Mouse (Mus musculus): ENCODE results near the gene Zfp791.
"Not testable (repeated sequence)": the region's sequence is repeated elsewhere in the genome, so short reads cannot be mapped to it uniquely, and the experiment has no call there.

The Zfp791 gene

GRCm38 (mm10) chr8:85122995-85123394, at the start of gene Zfp791:
TSS of gene Zfp791 (minus strand) at chr8:85123095.
- DNase-seq (ENCODE audit: low spot score in 2 of 2) = no peak

GRCm38 (mm10) chr8:85171291-85171690, 48.4 kb upstream of the Zfp791 start:
- peak; percentile 8 to 37 for DNase-seq (ENCODE audit: low spot score in 2 of 2)

- no peak for DNase-seq (ENCODE audit: low spot score in 2 of 2)
Observed at GRCm38 (mm10) chr8:85151624-85152023, 28.7 kb upstream of the Zfp791 start, which contains the start of gene Cks1brt. TSS of gene Cks1brt (plus strand) at chr8:85151924.

- no peak for DNase-seq (ENCODE audit: low spot score in 2 of 2)
Observed at GRCm38 (mm10) chr8:85142516-85142915, 19.6 kb upstream of the Zfp791 start.

- not testable (repeated sequence) for DNase-seq (ENCODE audit: low spot score in 2 of 2)
Observed at GRCm38 (mm10) chr8:85135690-85136089, 12.8 kb upstream of the Zfp791 start.

- DNase-seq (ENCODE audit: low spot score in 2 of 2) = no peak
Observed at GRCm38 (mm10) chr8:85132335-85132734, 9.4 kb upstream of the Zfp791 start.

GRCm38 (mm10) chr8:85123691-85124090, 796 bp upstream of the Zfp791 start:
- DNase-seq (ENCODE audit: low spot score in 2 of 2) = no peak

- DNase-seq (ENCODE audit: low spot score in 2 of 2) = not testable (repeated sequence)
Observed at GRCm38 (mm10) chr8:85120251-85120650, 2.6 kb downstream of the Zfp791 start.

GRCm38 (mm10) chr8:85119052-85119981, 3.6 kb downstream of the Zfp791 start:
- DNase-seq (ENCODE audit: low spot score in 2 of 2) = peak; percentile 73 to 75

GRCm38 (mm10) chr8:85116984-85117383, 5.9 kb downstream of the Zfp791 start:
- DNase-seq (ENCODE audit: low spot score in 2 of 2) = no peak

- DNase-seq (ENCODE audit: low spot score in 2 of 2) = no peak
Observed at GRCm38 (mm10) chr8:85115501-85115900, 7.4 kb downstream of the Zfp791 start.

GRCm38 (mm10) chr8:85113241-85113640, 9.7 kb downstream of the Zfp791 start:
- DNase-seq (ENCODE audit: low spot score in 2 of 2) = no peak

GRCm38 (mm10) chr8:85100076-85100665, 22.7 kb downstream of the Zfp791 start:
- DNase-seq (ENCODE audit: low spot score in 2 of 2) = no peak

GRCm38 (mm10) chr8:85096850-85097249, 26.0 kb downstream of the Zfp791 start:
- DNase-seq (ENCODE audit: low spot score in 2 of 2) = no peak

- no peak for DNase-seq (ENCODE audit: low spot score in 2 of 2)
Observed at GRCm38 (mm10) chr8:85096196-85096595, 26.7 kb downstream of the Zfp791 start.

- DNase-seq (ENCODE audit: low spot score in 2 of 2) = no peak
Observed at GRCm38 (mm10) chr8:85095566-85095965, 27.3 kb downstream of the Zfp791 start.

- no peak for DNase-seq (ENCODE audit: low spot score in 2 of 2)
Observed at GRCm38 (mm10) chr8:85095051-85095450, 27.8 kb downstream of the Zfp791 start.

GRCm38 (mm10) chr8:85091526-85092090, 31.3 kb downstream of the Zfp791 start:
- no peak for DNase-seq (ENCODE audit: low spot score in 2 of 2)

GRCm38 (mm10) chr8:85090856-85091255, 32.0 kb downstream of the Zfp791 start:
- no peak for DNase-seq (ENCODE audit: low spot score in 2 of 2)

- DNase-seq (ENCODE audit: low spot score in 2 of 2) = no peak
Observed at GRCm38 (mm10) chr8:85088771-85089170, 34.1 kb downstream of the Zfp791 start.

- no peak for DNase-seq (ENCODE audit: low spot score in 2 of 2)
Observed at GRCm38 (mm10) chr8:85086238-85086637, 36.7 kb downstream of the Zfp791 start.

- no peak for DNase-seq (ENCODE audit: low spot score in 2 of 2)
Observed at GRCm38 (mm10) chr8:85084633-85085032, 38.3 kb downstream of the Zfp791 start.

Measured in frontal cortex, postnatal 14 days (tissue).